Mouse (Mus musculus): Measurements from ENCODE around the gene Gm14443. TPM values are rescaled to one million over a fixed set of nuclear protein-coding genes. Genes with fewer than 3 reads are reported as not detected.
"Not testable (repeated sequence)": the region's sequence is repeated elsewhere in the genome, so short reads cannot be mapped to it uniquely, and the experiment has no call there.

Gm14443 gene
- polyA plus RNA-seq, 1 experiment, result 1.0 TPM

- Histone ChIP-seq H3K4me3 (replicated peaks; ENCODE audit: control insufficient read depth, low read depth, low read length) (no peak overlapping the region), H3K4me1 (ENCODE audit: control insufficient read depth, insufficient read depth, low read length) (no peaks in the 10 kb centered on the region), H3K27ac (ENCODE audit: control insufficient read depth, insufficient read depth, low read depth, low read length, poor library complexity) (no peak overlapping the region)
- 68% methylated on average over 3 of the region's 3 CpGs for WGBS
- TF ChIP-seq POLR2A (IDR thresholded peaks at IDR 0.05; ENCODE audit: borderline replicate concordance, control insufficient read depth, low read depth, low read length) (no peak), CTCF (IDR thresholded peaks at IDR 0.05; ENCODE audit: control insufficient read depth, insufficient read depth, low read length) (no peak)
These were observed 17.0 kb downstream of the Gm14443 start for GRCm38 (mm10) chr2:175158642-175159041.

GRCm38 (mm10) chr2:175156696-175157095 is 19.0 kb downstream of the Gm14443 start:
- no peak for TF ChIP-seq CTCF (IDR thresholded peaks at IDR 0.05; ENCODE audit: control insufficient read depth, insufficient read depth, low read length)
- no peak for TF ChIP-seq POLR2A (IDR thresholded peaks at IDR 0.05; ENCODE audit: borderline replicate concordance, control insufficient read depth, low read depth, low read length)
- no peak overlapping the region for H3K4me3 ChIP-seq (replicated peaks; ENCODE audit: control insufficient read depth, low read depth, low read length)
- no peaks in the 10 kb centered on the region for H3K4me1 ChIP-seq (ENCODE audit: control insufficient read depth, insufficient read depth, low read length)
- H3K27ac ChIP-seq (ENCODE audit: control insufficient read depth, insufficient read depth, low read depth, low read length, poor library complexity), result no peak overlapping the region
- 88% methylated on average over 13 of the region's 13 CpGs for WGBS

- WGBS, result 0% methylated on average over 1 of the region's 2 CpGs
- H3K4me3 ChIP-seq (replicated peaks; ENCODE audit: control insufficient read depth, low read depth, low read length); H3K4me1 ChIP-seq (ENCODE audit: control insufficient read depth, insufficient read depth, low read length); H3K27ac ChIP-seq (ENCODE audit: control insufficient read depth, insufficient read depth, low read depth, low read length, poor library complexity): not testable (repeated sequence)
These were observed 33.7 kb downstream of the Gm14443 start, which contains the start of gene Gm14399 for GRCm38 (mm10) chr2:175141993-175142295. TSS of gene Gm14399 (minus strand) at chr2:175142012.

- not testable (repeated sequence) for H3K4me3 ChIP-seq (replicated peaks; ENCODE audit: control insufficient read depth, low read depth, low read length); H3K27ac ChIP-seq (ENCODE audit: control insufficient read depth, insufficient read depth, low read depth, low read length, poor library complexity); H3K4me1 ChIP-seq (ENCODE audit: control insufficient read depth, insufficient read depth, low read length)
- WGBS, result 3% methylated on average over 25 of the region's 25 CpGs
These were observed 34.3 kb downstream of the Gm14443 start for GRCm38 (mm10) chr2:175141118-175141992.

- H3K4me1 ChIP-seq (ENCODE audit: control insufficient read depth, insufficient read depth, low read length); H3K27ac ChIP-seq (ENCODE audit: control insufficient read depth, insufficient read depth, low read depth, low read length, poor library complexity); H3K4me3 ChIP-seq (replicated peaks; ENCODE audit: control insufficient read depth, low read depth, low read length): not testable (repeated sequence)
These were observed 35.0 kb downstream of the Gm14443 start for GRCm38 (mm10) chr2:175140624-175141023.

Other genes starting within 250 kb of the Gm14443 start
- not detected in 2 replicates for gene Gm14444, start 165.6 kb downstream of the Gm14443 start, polyA plus RNA-seq (2011; ENCODE audit: insufficient read depth, insufficient read length, low replicate concordance, missing spikeins)
- gene Gm14393, start 108.1 kb downstream of the Gm14443 start, polyA plus RNA-seq (2011; ENCODE audit: insufficient read depth, insufficient read length, low replicate concordance, missing spikeins), result not detected in 2 replicates
- 0.52 and 11.1 TPM in 2 replicates for gene Gm14399, start 33.9 kb downstream of the Gm14443 start, polyA plus RNA-seq (2011; ENCODE audit: insufficient read depth, insufficient read length, low replicate concordance, missing spikeins)
- gene Gm14391, start 31.0 kb upstream of the Gm14443 start, polyA plus RNA-seq (2011; ENCODE audit: insufficient read depth, insufficient read length, low replicate concordance, missing spikeins), result 1.1 TPM in 2 replicates
- gene Gm14440, start 99.3 kb upstream of the Gm14443 start, polyA plus RNA-seq (2011; ENCODE audit: insufficient read depth, insufficient read length, low replicate concordance, missing spikeins), result 0.62 TPM in 1 of 2 replicates, not detected in the other
- gene Gm4631, start 162.3 kb upstream of the Gm14443 start, polyA plus RNA-seq (2011; ENCODE audit: insufficient read depth, insufficient read length, low replicate concordance, missing spikeins), result 11.4 and 13.4 TPM in 2 replicates
- 5.1 TPM in 1 of 2 replicates, not detected in the other for gene Zfp968, start 196.6 kb upstream of the Gm14443 start, polyA plus RNA-seq (2011; ENCODE audit: insufficient read depth, insufficient read length, low replicate concordance, missing spikeins)